15 mouse cellular contexts compared by ENCODE assay signal in the genomic region with DNA sequence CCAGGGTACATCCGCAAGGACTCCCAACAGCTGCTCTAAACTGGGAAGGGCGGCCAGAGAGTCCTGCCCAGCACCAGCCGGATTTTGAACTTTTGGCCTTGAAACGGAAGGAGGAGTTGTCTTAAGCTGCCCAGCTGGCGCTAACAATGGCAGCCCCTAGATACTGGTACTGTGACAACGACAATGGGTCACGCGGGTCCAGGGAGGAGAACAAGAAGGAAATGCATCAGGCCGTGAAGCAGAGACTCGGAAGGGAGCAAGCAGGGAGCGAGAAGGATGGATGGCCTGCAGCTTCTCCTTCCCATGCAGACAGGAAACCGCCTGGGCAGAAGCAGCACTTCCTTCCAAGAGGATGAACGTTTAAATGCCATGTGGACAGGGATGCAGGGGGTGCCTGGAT. TPM values are rescaled to one million over a fixed set of nuclear protein-coding genes. Genes with fewer than 3 reads are reported as not detected.
DNase-seq lines count a peak whose midpoint lies in the region; ATAC-seq and TF ChIP-seq lines count a peak whose summit lies in the region.
"Had no signal": no experiment of that assay in that cellular context is flagged by ENCODE, and none has a peak within 500 bp of the region (broad histone marks: within the 10 kb centered on the region; RNA-seq: fewer than 3 reads in every experiment).

No protein-coding gene starts in this region.

- no peak for TF ChIP-seq EP300 in liver, postnatal 0 days (IDR thresholded peaks at IDR 0.05; ENCODE audit: low read depth)

- no peaks in the 10 kb centered on the region for H3K36me3 ChIP-seq in liver, postnatal 0 days (replicated peaks; ENCODE audit: insufficient read depth, low read length)
- H3K36me3 ChIP-seq in liver, embryonic 11.5 days (ENCODE audit: control insufficient read depth, insufficient read depth, low read length): no peaks in the 10 kb centered on the region
- H3K36me3 ChIP-seq in kidney, embryonic 15.5 days: no peaks in the 10 kb centered on the region
- H3K36me3 ChIP-seq: forebrain, embryonic 15.5 days had no signal

- DNase-seq in adrenal gland, postnatal 36 days: peak; percentile 42 to 52
- DNase-seq in adrenal gland, postnatal 10 days: no peak
- DNase-seq in liver, postnatal 0 days: no peak
- DNase-seq in liver, embryonic 11.5 days (ENCODE audit: low spot score): no peak
- peak; percentile 86 for DNase-seq in lung, postnatal 10 days
- DNase-seq in ovary, postnatal 10 days (ENCODE audit: low spot score): no peak
- no peak for DNase-seq in urinary bladder, postnatal 36 days (ENCODE audit: low spot score in 2 of 2)
- DNase-seq: cerebellum, adult 11-12 months; right cerebral cortex, postnatal 25 days; thymus, adult 2 months had no signal

- H3K4me1 ChIP-seq in liver, postnatal 0 days (ENCODE audit: insufficient read depth): peaks cover 23% of the 10 kb centered on the region
- H3K4me1 ChIP-seq in liver, embryonic 11.5 days (replicated peaks; ENCODE audit: control insufficient read depth, insufficient read depth, low read length): peaks cover 7% of the 10 kb centered on the region; the same call in 1 of the 2 replicates
- peaks cover 67% of the 10 kb centered on the region for H3K4me1 ChIP-seq in kidney, embryonic 15.5 days

- H3K4me3 ChIP-seq in liver, postnatal 0 days (ENCODE audit: low read depth, low read length): no peak overlapping the region
- no peak overlapping the region for H3K4me3 ChIP-seq in liver, embryonic 11.5 days (ENCODE audit: low read depth, low read length)
- H3K4me3 ChIP-seq in kidney, embryonic 15.5 days (replicated peaks): no peak overlapping the region
- H3K4me3 ChIP-seq: forebrain, embryonic 15.5 days; myocyte had no signal

- TF ChIP-seq CTCF in liver, postnatal 0 days (IDR thresholded peaks at IDR 0.05; ENCODE audit: low read depth): no peak

- no peak overlapping the region; the same call in 1 of the 2 replicates for H3K27ac ChIP-seq in liver, postnatal 0 days (ENCODE audit: low read depth)
- no peak overlapping the region for H3K27ac ChIP-seq in liver, embryonic 11.5 days (ENCODE audit: low read depth, low read length)
- H3K27ac ChIP-seq in kidney, embryonic 15.5 days: peak overlapping the region; percentile 63
- H3K27ac ChIP-seq: forebrain, embryonic 15.5 days; macrophage had no signal

- H3K9ac ChIP-seq in liver, postnatal 0 days (replicated peaks): no peak overlapping the region
- H3K9ac ChIP-seq in liver, embryonic 11.5 days (ENCODE audit: low read depth, low read length): no peak overlapping the region
- H3K9ac ChIP-seq in kidney, embryonic 15.5 days: no peak overlapping the region
- H3K9ac ChIP-seq: forebrain, embryonic 15.5 days had no signal

- H3K4me2 ChIP-seq in liver, postnatal 0 days (ENCODE audit: low read depth, low read length): no peak overlapping the region
- H3K4me2 ChIP-seq in liver, embryonic 11.5 days: no peak overlapping the region
- H3K4me2 ChIP-seq in kidney, embryonic 15.5 days: no peak overlapping the region
- H3K4me2 ChIP-seq: forebrain, embryonic 15.5 days; heart, embryonic 11.5 days had no signal

- 0 out of 2 replicates have a peak, but pooled peaks have one; percentile 7 for ATAC-seq in liver, postnatal 0 days
- no peak for ATAC-seq in liver, embryonic 11.5 days (replicated peaks; ENCODE audit: low FRiP score)
- ATAC-seq in kidney, embryonic 15.5 days (replicated peaks; ENCODE audit: low FRiP score): no peak; the same call in 1 of the 2 replicates
- ATAC-seq: forebrain, embryonic 15.5 days had no signal

- WGBS in liver, postnatal 0 days (ENCODE audit: insufficient replicate concordance): 49% methylated on average over 13 of the region's 13 CpGs
- WGBS in liver, embryonic 11.5 days: 51% methylated on average over 13 of the region's 13 CpGs
- WGBS in kidney, embryonic 15.5 days: 43% methylated on average over 13 of the region's 13 CpGs

- H3K9me3 ChIP-seq in liver, postnatal 0 days (ENCODE audit: low read length): no peaks in the 10 kb centered on the region
- no peaks in the 10 kb centered on the region for H3K9me3 ChIP-seq in liver, embryonic 11.5 days (ENCODE audit: control insufficient read depth, low read length)
- H3K9me3 ChIP-seq in kidney, embryonic 15.5 days (replicated peaks): no peaks in the 10 kb centered on the region
- H3K9me3 ChIP-seq: forebrain, embryonic 15.5 days had no signal

- H3K27me3 ChIP-seq in liver, postnatal 0 days (ENCODE audit: insufficient read depth, low read length): 0 out of 2 replicates have a peak, but pooled peaks cover 2% of the 10 kb centered on the region
- H3K27me3 ChIP-seq in liver, embryonic 11.5 days (replicated peaks; ENCODE audit: control insufficient read depth, insufficient read depth, low read length): peaks cover 17% of the 10 kb centered on the region
- no peaks in the 10 kb centered on the region for H3K27me3 ChIP-seq in kidney, embryonic 15.5 days
- H3K27me3 ChIP-seq: forebrain, embryonic 15.5 days had no signal

RNA-seq across cellular contexts. Expression of gene Socs3, which starts 14.2 kb away (rescaled TPM):
- 10 to 100 TPM in 1 of 2 experiments, 1 to 10 TPM in 1; 6.6 to 17.5 TPM for total RNA-seq in adrenal gland, postnatal 36 days (2021)
- 1 to 10 TPM; 5.0 to 9.0 TPM for total RNA-seq in adrenal gland, postnatal 10 days (2021)
- polyA plus RNA-seq in liver, postnatal 0 days (2015; fragmentation: Nextera tagmentation; extraction: Ambion mirVana): 3.5 and 5.8 TPM in 2 replicates
- 3.7 and 4.6 TPM in 2 replicates for polyA plus RNA-seq in liver, embryonic 11.5 days (2014; fragmentation: Nextera tagmentation; extraction: Ambion mirVana)
- polyA plus RNA-seq in kidney, embryonic 15.5 days (2015; fragmentation: Nextera tagmentation; extraction: Ambion mirVana): 14.1 and 15.2 TPM in 2 replicates

RNA-seq across cellular contexts. Expression of gene Pgs1, which starts 30.5 kb away (rescaled TPM):
- 10 to 100 TPM; 54.7 to 58.7 TPM for total RNA-seq in adrenal gland, postnatal 36 days (2021)
- total RNA-seq in adrenal gland, postnatal 10 days (2021): 10 to 100 TPM; 30.9 to 31.0 TPM
- polyA plus RNA-seq in liver, postnatal 0 days (2015; fragmentation: Nextera tagmentation; extraction: Ambion mirVana): 9.1 and 10.1 TPM in 2 replicates
- polyA plus RNA-seq in liver, embryonic 11.5 days (2014; fragmentation: Nextera tagmentation; extraction: Ambion mirVana): 31.5 and 31.9 TPM in 2 replicates
- polyA plus RNA-seq in kidney, embryonic 15.5 days (2015; fragmentation: Nextera tagmentation; extraction: Ambion mirVana): 34.1 and 38.9 TPM in 2 replicates

Comparison
In these comparisons a context has a peak if more than half of its experiments do, and no peak if none do; other contexts are left out.
1. DNase-seq: peak in adrenal gland, postnatal 36 days (2 of 2) and lung, postnatal 10 days (single experiment); none in adrenal gland, postnatal 10 days (single experiment), liver, postnatal 0 days (single experiment), liver, embryonic 11.5 days (single experiment), ovary, postnatal 10 days (single experiment) and urinary bladder, postnatal 36 days (0 of 2).